Mouse (Mus musculus): ENCODE results near the gene Anks1b.

DNA sequence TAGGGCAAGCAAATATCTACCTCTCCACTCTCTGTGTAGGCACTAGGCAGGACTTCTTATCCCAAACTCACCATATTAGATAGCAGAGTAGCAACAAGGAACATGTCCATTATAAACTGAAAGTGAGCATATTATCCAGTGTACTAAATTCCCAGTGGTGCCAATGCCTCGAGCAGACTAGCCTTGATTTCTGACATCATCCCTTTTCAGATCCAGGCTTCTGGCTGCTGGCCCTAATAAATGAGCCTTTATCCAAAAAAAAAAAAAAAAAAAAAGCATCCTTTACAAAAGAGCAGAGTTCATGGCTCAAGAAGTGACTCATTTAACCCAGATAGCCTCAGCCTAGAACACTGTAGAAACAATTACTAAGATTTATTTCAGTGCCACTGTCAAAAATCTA is 568.3 kb downstream of the Anks1b start:
- TF ChIP-seq POLR2A (IDR thresholded peaks at IDR 0.05; ENCODE audit: low read depth, low read length), result no peak
- no peak for TF ChIP-seq CTCF (IDR thresholded peaks at IDR 0.05; ENCODE audit: extremely low read depth, insufficient read length, insufficient replicate concordance, low read depth, low read length)

Measured in small intestine, adult 2 months (tissue).